Mouse (Mus musculus): ENCODE results near the gene Med25. TPM values are rescaled to one million over a fixed set of nuclear protein-coding genes. Genes with fewer than 3 reads are reported as not detected.
"Not testable (repeated sequence)": the region's sequence is repeated elsewhere in the genome, so short reads cannot be mapped to it uniquely, and the experiment has no call there.

The Med25 gene
- polyA plus RNA-seq, 1 experiment from 2014 or later = 61.0 TPM

DNA sequence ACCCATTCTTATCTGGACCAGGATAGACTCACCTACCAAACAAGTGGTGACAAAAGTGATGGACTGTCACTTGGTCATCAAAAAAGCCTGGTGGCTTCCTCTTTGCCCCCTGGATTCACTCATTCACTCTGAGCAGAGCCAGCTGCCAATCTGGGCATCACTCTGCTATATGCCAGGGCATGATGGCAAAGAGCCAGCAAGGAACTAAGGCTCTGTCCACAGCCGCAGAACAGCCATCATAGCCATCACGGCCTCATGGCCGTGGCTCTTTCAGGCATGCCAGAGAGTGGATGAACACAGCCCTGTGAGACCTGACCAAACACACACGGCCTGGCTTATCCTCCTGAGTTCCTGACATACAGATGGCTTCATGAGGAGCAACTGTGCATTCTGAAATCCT is 1.8 kb downstream of the Med25 start:
- Histone ChIP-seq H3K4me3 (peak overlapping the region; percentile 79), H3K4me1 (peaks cover 61% of the 10 kb centered on the region), H3K27ac (no peak overlapping the region), H3K9ac (peak overlapping the region; percentile 88; the same call in 1 of the 2 replicates), H3K27me3 (replicated peaks) (no peaks in the 10 kb centered on the region), H3K9me3 (replicated peaks) (no peaks in the 10 kb centered on the region), H3K36me3 (peaks cover 42% of the 10 kb centered on the region), H3K4me2 (peak overlapping the region; percentile 82)
- WGBS (ENCODE audit: insufficient replicate concordance) = 77% methylated on average over 4 of the region's 4 CpGs
- no peak for ATAC-seq

DNA sequence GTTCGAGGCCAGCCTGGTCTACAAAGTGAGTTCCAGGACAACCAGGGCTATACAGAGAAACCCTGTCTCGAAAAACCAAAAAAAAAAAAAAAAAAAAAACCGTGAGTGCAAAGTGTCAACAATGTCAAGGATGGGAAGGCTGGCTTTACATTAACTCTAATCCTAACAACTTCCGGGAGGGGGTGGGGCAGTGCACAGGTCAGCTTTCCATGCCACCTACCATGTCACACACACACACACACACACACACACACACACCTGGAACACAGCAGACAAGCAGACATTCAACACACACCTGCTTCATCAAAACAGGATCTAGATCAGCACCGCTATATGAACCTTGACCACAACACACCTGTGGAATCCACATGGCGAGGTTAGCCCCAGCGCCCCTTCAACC is 2.3 kb downstream of the Med25 start:
- Histone ChIP-seq H3K27ac (no peak overlapping the region), H3K4me2 (peak overlapping the region; percentile 82), H3K27me3 (replicated peaks) (no peaks in the 10 kb centered on the region), H3K4me3 (peak overlapping the region; percentile 79; the same call in 1 of the 2 replicates), H3K9me3 (replicated peaks) (no peaks in the 10 kb centered on the region), H3K36me3 (peaks cover 48% of the 10 kb centered on the region), H3K4me1 (peaks cover 55% of the 10 kb centered on the region), H3K9ac (0 out of 2 replicates have a peak overlapping the region, but pooled peaks have one; percentile 88)
- ATAC-seq = no peak
- 78% methylated on average over 7 of the region's 7 CpGs for WGBS (ENCODE audit: insufficient replicate concordance)

DNA sequence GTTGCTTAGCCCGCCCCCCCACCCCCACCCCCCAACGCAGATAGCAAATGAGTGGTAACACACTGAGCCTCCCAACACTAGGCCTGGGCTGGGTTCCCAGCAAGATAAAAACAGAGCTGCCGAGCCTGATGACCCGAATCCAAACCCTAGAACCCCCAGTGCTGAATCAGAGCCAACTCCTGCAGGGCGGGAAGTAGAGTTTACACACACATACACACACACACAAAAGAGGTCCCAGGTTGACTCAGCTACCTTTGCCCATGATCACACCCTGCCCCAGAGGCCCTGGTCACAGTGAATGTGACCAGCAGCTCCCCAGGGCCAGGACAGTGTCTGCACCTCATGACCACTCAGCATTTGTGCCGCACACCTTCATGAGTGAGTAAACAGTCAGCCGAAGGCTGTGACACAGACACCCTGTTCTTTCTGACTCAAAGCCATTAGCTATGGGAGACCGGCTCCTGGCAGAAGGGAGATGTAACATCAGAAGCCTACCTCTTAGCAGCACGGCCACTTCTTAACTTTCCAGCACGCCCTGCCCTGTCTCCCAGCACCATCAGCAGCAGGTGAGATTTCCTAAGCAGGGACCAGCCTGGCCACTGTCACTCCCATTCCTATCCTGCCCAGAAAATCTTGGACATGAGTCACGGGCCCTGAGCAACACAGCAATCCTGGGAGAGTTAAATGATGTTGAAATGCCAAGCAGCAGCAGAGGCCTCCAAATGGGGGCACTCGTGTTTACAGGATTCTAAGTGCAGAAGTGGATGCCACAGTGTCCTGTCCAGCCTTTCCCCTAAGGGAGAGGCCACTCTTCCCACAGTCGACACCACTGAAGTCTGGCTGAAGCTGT is 4.0 kb downstream of the Med25 start:
- H3K4me1 ChIP-seq = peaks cover 52% of the 10 kb centered on the region
- no peak overlapping the region for H3K4me3 ChIP-seq
- H3K36me3 ChIP-seq = peaks cover 62% of the 10 kb centered on the region
- H3K9me3 ChIP-seq (replicated peaks) = no peaks in the 10 kb centered on the region
- no peak for ATAC-seq
- 73% methylated on average over 13 of the region's 13 CpGs for WGBS (ENCODE audit: insufficient replicate concordance)
- H3K27ac ChIP-seq = no peak overlapping the region; the same call in 1 of the 2 replicates
- H3K9ac ChIP-seq = no peak overlapping the region
- H3K27me3 ChIP-seq (replicated peaks) = no peaks in the 10 kb centered on the region
- no peak overlapping the region for H3K4me2 ChIP-seq

DNA sequence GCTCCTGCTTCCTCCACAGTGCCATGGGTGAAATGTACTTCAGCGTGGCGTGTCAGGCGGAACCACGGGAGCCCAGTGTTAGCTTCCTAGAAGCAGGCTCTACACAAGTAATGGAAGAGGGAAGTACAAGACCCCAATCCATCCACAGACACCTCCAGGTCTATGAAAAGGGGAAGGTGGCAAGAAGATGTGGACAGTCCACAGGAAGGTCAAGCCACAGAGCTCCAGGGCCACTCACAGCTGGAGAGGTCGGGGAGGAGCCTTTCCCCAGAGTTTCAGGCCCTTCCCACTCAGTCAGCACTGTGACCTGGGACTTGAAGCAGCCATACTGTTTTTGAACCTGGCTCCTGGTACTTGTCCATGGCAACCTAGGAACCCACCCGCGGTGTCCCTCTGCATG is 5.5 kb downstream of the Med25 start:
- Histone ChIP-seq H3K4me1 (peaks cover 46% of the 10 kb centered on the region), H3K27ac (no peak overlapping the region), H3K9me3 (replicated peaks) (no peaks in the 10 kb centered on the region), H3K27me3 (replicated peaks) (no peaks in the 10 kb centered on the region), H3K4me3 (no peak overlapping the region), H3K36me3 (peaks cover 77% of the 10 kb centered on the region), H3K9ac (no peak overlapping the region), H3K4me2 (no peak overlapping the region)
- 71% methylated on average over 7 of the region's 7 CpGs for whole genome bisulfite sequencing (ENCODE audit: insufficient replicate concordance)
- ATAC-seq = no peak

DNA sequence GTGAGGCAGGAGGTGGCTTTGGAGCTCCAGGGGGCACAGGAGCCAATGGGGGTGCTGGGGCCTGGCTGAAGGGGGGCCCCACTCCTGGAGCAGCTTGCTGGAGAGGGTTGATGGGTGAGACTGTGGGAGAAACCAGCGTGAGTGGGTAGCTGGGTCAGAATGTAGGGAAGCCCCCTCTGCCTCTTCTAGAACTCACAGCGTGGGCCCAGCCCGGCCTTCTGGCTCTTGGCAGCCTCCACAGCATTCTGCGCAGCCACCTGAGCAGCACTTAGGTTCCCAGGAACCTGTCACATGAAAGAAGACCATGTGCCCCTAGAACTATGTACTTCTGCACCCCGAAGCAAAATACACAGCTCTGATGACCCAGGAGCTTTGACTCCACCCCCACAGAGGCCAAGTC is 7.9 kb downstream of the Med25 start:
- Histone ChIP-seq H3K4me3 (no peak overlapping the region), H3K4me2 (no peak overlapping the region), H3K4me1 (peaks cover 27% of the 10 kb centered on the region), H3K27ac (no peak overlapping the region), H3K27me3 (replicated peaks) (no peaks in the 10 kb centered on the region), H3K9ac (no peak overlapping the region), H3K36me3 (peaks cover 92% of the 10 kb centered on the region), H3K9me3 (replicated peaks) (no peaks in the 10 kb centered on the region)
- ATAC-seq = no peak
- 86% methylated on average over 5 of the region's 5 CpGs for WGBS (ENCODE audit: insufficient replicate concordance)

DNA sequence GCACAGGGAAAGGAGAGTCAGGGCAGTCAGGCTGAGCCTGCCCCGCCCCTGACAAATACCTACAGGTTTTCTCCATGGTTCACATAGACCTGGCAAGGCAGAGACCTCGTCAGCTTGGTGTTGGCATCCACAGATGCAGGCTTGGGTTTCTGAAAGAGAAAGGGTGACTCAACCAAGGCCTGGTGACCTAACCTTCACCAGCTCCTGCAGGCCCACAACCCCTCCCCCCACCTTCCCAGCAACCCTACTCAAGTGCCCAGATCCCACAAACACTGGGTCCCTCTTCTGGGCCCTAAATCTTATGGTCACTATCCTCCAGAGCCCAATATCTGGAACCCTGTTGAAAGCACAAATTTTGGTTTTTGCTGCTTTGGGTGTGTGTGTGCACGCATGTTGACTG is 9.5 kb downstream of the Med25 start:
- peaks cover 92% of the 10 kb centered on the region for H3K36me3 ChIP-seq
- H3K27ac ChIP-seq = no peak overlapping the region
- no peak for ATAC-seq
- no peak overlapping the region for H3K9ac ChIP-seq
- peaks cover 11% of the 10 kb centered on the region for H3K4me1 ChIP-seq
- H3K4me3 ChIP-seq = no peak overlapping the region
- no peak overlapping the region for H3K4me2 ChIP-seq
- WGBS (ENCODE audit: insufficient replicate concordance) = 76% methylated on average over 3 of the region's 3 CpGs
- H3K9me3 ChIP-seq (replicated peaks) = no peaks in the 10 kb centered on the region
- H3K27me3 ChIP-seq (replicated peaks) = no peaks in the 10 kb centered on the region

DNA sequence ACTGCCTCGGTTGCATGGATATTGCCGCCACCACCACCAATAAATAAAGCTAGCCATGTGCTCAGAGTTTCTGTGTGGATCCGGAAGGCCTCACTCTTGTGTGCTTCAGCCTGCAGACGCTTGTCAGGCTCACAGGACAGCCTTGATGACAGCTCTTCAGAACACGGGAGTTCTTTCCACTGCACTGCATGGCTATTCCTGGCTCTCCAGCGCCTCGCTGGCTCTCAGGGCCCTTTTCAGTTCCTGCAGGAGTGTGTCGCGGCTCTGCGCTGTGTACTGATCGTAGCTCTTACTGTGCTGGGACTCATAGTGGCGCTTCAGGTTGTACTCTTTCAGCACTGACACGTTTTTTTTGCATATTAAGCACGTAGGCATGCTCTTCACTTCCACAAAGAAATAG is 14.7 kb downstream of the Med25 start:
- Histone ChIP-seq H3K4me3 (no peak overlapping the region), H3K4me1 (peaks cover 21% of the 10 kb centered on the region), H3K4me2 (no peak overlapping the region), H3K9me3 (replicated peaks) (no peaks in the 10 kb centered on the region), H3K9ac (no peak overlapping the region), H3K27me3 (replicated peaks) (no peaks in the 10 kb centered on the region), H3K36me3 (peaks cover 71% of the 10 kb centered on the region), H3K27ac (no peak overlapping the region)
- ATAC-seq = no peak
- WGBS (ENCODE audit: insufficient replicate concordance) = 81% methylated on average over 14 of the region's 14 CpGs

DNA sequence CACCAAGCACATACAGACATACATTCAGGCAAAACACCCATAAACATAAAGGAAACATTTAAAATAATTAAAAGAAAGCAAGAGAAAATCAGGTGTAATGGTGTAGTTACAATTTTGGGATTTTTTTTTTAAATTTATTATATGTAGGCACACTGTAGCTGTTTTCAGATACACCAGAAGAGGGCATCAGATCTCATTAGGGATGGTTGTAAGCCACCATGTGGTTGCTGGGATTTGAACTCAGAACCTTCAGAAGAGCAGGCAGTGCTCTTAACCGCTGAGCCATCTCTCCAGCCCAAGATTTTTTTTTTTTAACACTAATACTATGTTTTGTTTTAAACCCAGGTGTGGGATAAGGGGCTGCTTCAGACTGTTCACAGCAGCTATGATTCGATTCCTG is 20.7 kb downstream of the Med25 start:
- not testable (repeated sequence) for H3K4me2 ChIP-seq; H3K9me3 ChIP-seq (replicated peaks); H3K27me3 ChIP-seq (replicated peaks); H3K4me3 ChIP-seq; ATAC-seq; H3K27ac ChIP-seq; H3K9ac ChIP-seq
- peaks cover 59% of the 10 kb centered on the region for H3K4me1 ChIP-seq
- peaks cover 10% of the 10 kb centered on the region for H3K36me3 ChIP-seq
- WGBS (ENCODE audit: insufficient replicate concordance) = 80% methylated on average over 2 of the region's 2 CpGs

DNA sequence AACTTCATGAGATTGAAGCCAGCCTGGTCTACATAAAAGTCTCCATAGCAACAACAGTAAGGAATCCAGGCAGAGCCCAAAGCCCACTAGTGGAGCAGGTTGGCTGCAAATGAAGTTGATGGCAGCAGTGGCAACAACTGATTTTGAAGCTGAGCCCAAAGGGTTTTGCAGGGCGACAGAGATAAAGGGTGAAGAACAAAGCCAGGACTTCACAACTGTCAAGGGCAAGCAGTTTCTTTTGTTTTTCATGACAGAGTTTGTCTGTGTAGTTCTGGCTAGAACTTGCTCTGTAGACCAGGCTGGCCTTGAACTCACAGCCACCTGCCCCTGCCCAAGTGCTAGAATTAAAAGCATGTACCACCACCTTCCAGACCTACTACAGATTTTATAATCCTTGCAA is 21.3 kb downstream of the Med25 start:
- no peak overlapping the region for H3K4me2 ChIP-seq
- H3K4me1 ChIP-seq = peaks cover 65% of the 10 kb centered on the region
- H3K36me3 ChIP-seq = peaks cover 8% of the 10 kb centered on the region
- H3K4me3 ChIP-seq = no peak overlapping the region
- H3K27ac ChIP-seq = no peak overlapping the region
- no peak overlapping the region for H3K9ac ChIP-seq
- no peak for ATAC-seq
- 76% methylated on average over 1 of the region's 1 CpGs for WGBS (ENCODE audit: insufficient replicate concordance)
- H3K27me3 ChIP-seq (replicated peaks) = no peaks in the 10 kb centered on the region
- no peaks in the 10 kb centered on the region for H3K9me3 ChIP-seq (replicated peaks)

DNA sequence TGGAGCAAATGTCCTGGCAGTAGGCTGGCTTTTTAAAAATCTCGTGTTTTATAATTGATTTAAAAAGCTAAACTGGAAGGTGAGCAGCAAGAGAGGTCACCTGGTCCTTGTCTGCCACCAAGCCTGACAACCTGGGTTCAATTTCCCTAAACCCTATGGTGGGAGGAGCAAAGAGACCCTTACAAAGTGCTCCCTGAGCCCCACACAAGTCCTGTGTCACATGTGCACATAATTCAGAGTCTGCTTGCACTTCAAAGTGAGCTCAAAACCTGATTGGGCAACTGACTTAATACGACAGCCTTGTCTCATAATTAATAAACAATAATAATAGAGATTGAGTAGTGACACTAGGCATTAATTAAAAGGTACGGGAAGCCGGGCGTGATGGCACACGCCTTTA is 21.9 kb downstream of the Med25 start:
- peak overlapping the region; percentile 96 for H3K27ac ChIP-seq
- no peak for ATAC-seq
- peaks cover 8% of the 10 kb centered on the region; the same call in 1 of the 2 replicates for H3K36me3 ChIP-seq
- WGBS (ENCODE audit: insufficient replicate concordance) = 76% methylated on average over 6 of the region's 6 CpGs
- peak overlapping the region; percentile 81 for H3K4me3 ChIP-seq
- peak overlapping the region; percentile 90; the same call in 1 of the 2 replicates for H3K9ac ChIP-seq
- H3K4me1 ChIP-seq = peaks cover 69% of the 10 kb centered on the region
- no peaks in the 10 kb centered on the region for H3K9me3 ChIP-seq (replicated peaks)
- H3K4me2 ChIP-seq = peak overlapping the region; percentile 92
- no peaks in the 10 kb centered on the region for H3K27me3 ChIP-seq (replicated peaks)

DNA sequence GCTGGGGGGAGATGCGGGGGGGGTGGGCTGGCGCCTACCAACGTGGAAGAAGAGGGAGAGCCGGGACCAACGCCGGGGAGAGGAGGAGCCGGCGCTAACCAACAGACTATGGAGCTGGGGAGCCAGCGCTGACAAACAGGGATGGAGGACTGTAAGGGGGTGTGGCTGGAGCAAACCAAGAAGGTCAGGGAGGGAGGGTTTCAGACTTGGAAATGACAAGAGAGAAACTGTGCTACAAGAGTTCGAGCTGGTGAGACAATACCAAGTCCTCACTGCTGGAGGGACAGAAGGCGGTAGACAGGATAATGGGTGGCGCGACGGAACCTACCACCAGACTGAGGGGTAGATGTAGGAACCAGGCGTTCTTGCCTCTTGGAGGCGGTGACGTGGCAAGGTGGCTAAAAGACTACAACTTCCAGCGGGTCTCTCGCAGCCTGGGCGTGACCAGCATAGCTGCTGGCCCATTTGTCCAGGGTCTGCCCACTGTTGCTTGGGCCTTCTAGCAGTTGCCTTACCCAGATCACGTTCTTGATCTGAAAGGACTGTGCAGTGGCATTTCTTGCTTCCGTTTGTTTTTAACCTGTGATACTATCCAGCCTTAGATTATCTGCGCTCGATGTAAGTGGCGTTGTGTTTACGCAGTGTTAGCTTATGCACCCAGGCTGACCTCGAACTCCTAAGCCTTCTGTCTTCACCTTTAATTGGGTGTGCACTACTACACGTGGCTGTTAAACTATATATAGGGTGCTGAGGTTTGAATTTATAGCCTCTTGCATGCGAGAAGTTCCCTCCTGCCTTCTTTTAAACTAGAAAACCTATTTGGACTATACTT is 22.6 kb downstream of the Med25 start, which contains the start of gene Ptov1:
Gene Ptov1, minus strand, starts transcription at position 92 of the 832 bp plus-strand sequence.
- 8% methylated on average over 29 of the region's 29 CpGs for WGBS (ENCODE audit: insufficient replicate concordance)

More for the DNA sequence above, 22.6 kb downstream of the Med25 start, which contains the start of gene Ptov1:
- Histone ChIP-seq H3K27me3 (replicated peaks) (no peaks in the 10 kb centered on the region), H3K9me3 (replicated peaks) (no peaks in the 10 kb centered on the region), H3K4me2 (peak within 1 kb of the TSS; percentile 92), H3K36me3 (peaks cover 15% of the 10 kb centered on the region), H3K27ac (peak within 1 kb of the TSS; percentile 96), H3K4me1 (peaks cover 69% of the 10 kb centered on the region), H3K9ac (peak within 1 kb of the TSS; percentile 90), H3K4me3 (peak within 1 kb of the TSS; percentile 81)
- ATAC-seq = peak; percentile 86
